Comparison of ENCODE assay signal across 19 mouse cellular contexts in the genomic region with DNA sequence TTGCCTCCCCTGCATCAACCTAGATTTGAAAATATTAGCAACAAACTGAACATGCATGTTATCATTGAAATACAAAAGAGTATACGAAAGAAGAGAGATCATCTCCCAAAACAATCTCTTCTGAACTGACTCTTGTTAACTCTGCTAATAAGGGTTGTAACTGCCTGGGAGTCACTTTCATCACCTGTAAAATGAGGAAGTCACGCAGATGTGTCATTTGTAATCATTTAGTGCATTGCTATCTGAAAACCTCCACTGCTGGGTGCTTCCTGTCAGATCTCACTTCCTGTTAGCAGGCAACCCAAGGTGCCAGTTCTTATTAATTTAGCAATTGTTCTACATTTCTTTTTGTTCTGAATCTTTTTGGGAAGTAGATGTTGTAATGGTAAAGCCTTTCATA. TPM values are rescaled to one million over a fixed set of nuclear protein-coding genes. Genes with fewer than 3 reads are reported as not detected.
DNase-seq lines count a peak whose midpoint lies in the region; ATAC-seq lines count a peak whose summit lies in the region.
"Had no signal": no experiment of that assay in that cellular context is flagged by ENCODE, and none has a peak within 500 bp of the region (broad histone marks: within the 10 kb centered on the region; RNA-seq: fewer than 3 reads in every experiment).

No protein-coding gene starts in this region.

- H3K27ac ChIP-seq in limb, embryonic 10.5 days, result no peak overlapping the region
- H3K27ac ChIP-seq: heart, embryonic 15.5 days; hindbrain, embryonic 14.5 days; left cerebral cortex, adult 2 months; limb, embryonic 15.5 days; lung, embryonic 15.5 days; midbrain, embryonic 13.5 days; neural tube, embryonic 13.5 days had no signal

- H3K36me3 ChIP-seq in limb, embryonic 10.5 days, result no peaks in the 10 kb centered on the region
- H3K36me3 ChIP-seq: heart, embryonic 15.5 days; limb, embryonic 15.5 days; lung, embryonic 15.5 days; midbrain, embryonic 13.5 days; neural tube, embryonic 13.5 days had no signal

- no peaks in the 10 kb centered on the region for H3K9me3 ChIP-seq in limb, embryonic 10.5 days (replicated peaks)
- H3K9me3 ChIP-seq: heart, embryonic 15.5 days; limb, embryonic 15.5 days; lung, embryonic 15.5 days; midbrain, embryonic 13.5 days; neural tube, embryonic 13.5 days had no signal

- no peak overlapping the region for H3K4me3 ChIP-seq in limb, embryonic 10.5 days
- H3K4me3 ChIP-seq: heart, embryonic 15.5 days; left cerebral cortex, adult 2 months; limb, embryonic 15.5 days; lung, embryonic 15.5 days; midbrain, embryonic 13.5 days; neural tube, embryonic 13.5 days had no signal

- peak; percentile 18 for DNase-seq in lung, postnatal 36 days
- DNase-seq in lung, postnatal 4 days, result no peak
- no peak for DNase-seq in embryo, embryonic 11 days
- no peak for DNase-seq in retina, postnatal 1 day
- DNase-seq in limb, embryonic 10.5 days (ENCODE audit: low spot score), result no peak
- DNase-seq: adrenal gland, adult 2 months; cerebellum, postnatal 14 days; kidney, adult 18-20 months had no signal

- 75% methylated on average over 2 of the region's 2 CpGs for WGBS in limb, embryonic 10.5 days

- ATAC-seq in CD4-positive, CD25-positive, alpha-beta regulatory T cell, adult 4 months, result peak; percentile 81
- ATAC-seq in granulocyte monocyte progenitor cell, adult 5-6 weeks (replicated peaks; ENCODE audit: poor library complexity, severe bottlenecking), result peak; percentile 98
- peak; percentile 100 for ATAC-seq in neutrophil, adult 5-6 weeks (ENCODE audit: extremely low read depth, insufficient number of reproducible peaks, low FRiP score, poor library complexity, severe bottlenecking)
- ATAC-seq: midbrain, embryonic 13.5 days had no signal

- H3K27me3 ChIP-seq in limb, embryonic 10.5 days (ENCODE audit: low read depth, poor library complexity, severe bottlenecking), result peaks cover 29% of the 10 kb centered on the region; the same call in 1 of the 2 replicates
- H3K27me3 ChIP-seq: heart, embryonic 15.5 days; limb, embryonic 15.5 days; lung, embryonic 15.5 days; midbrain, embryonic 13.5 days; neural tube, embryonic 13.5 days had no signal

- no peaks in the 10 kb centered on the region for H3K4me1 ChIP-seq in limb, embryonic 10.5 days
- H3K4me1 ChIP-seq: heart, embryonic 15.5 days; limb, embryonic 15.5 days; lung, embryonic 15.5 days; midbrain, embryonic 13.5 days; neural tube, embryonic 13.5 days had no signal

RNA-seq across cellular contexts. Expression of a gene that starts 5.3 kb away (rescaled TPM):
- 10 to 100 TPM; 87.1 to 91.7 TPM for polyA plus RNA-seq in CD4-positive, CD25-positive, alpha-beta regulatory T cell, adult 4 months (2017; shearing (Covaris generic))
- 0.09 TPM in 1 of 2 replicates, not detected in the other for total RNA-seq in granulocyte monocyte progenitor cell, adult 5-6 weeks (2014; fragmentation: Nextera tagmentation)
- not detected in 2 replicates for total RNA-seq in granulocyte monocyte progenitor cell, adult 5-6 weeks (2017)
- 51.8 and 57.1 TPM in 2 replicates for total RNA-seq in neutrophil, adult 5-6 weeks (2017)
- polyA plus RNA-seq in limb, embryonic 10.5 days (2016; fragmentation: Nextera tagmentation; extraction: Ambion mirVana), result not detected in 2 replicates
- total RNA-seq: left cerebral cortex, adult 2 months had no signal
- polyA plus RNA-seq: adrenal gland, adult 2 months; forebrain, embryonic 11.5 days; hindbrain, embryonic 14.5 days; midbrain, embryonic 13.5 days; neural tube, embryonic 13.5 days had no signal

Comparison
In these comparisons a context has a peak if more than half of its experiments do, and no peak if none do; other contexts are left out.
1. RNA of a gene that starts 5.3 kb away (total RNA-seq): 51.8 to 57.1 TPM in neutrophil, adult 5-6 weeks; 0.09 TPM in granulocyte monocyte progenitor cell, adult 5-6 weeks; every median in the first group is over 10 times any median in the second.
2. Peak in every context shown above with its lines, with median percentiles within 50 percentile points of each other: ATAC-seq.